Mouse (Mus musculus): ENCODE results near the gene Ddah2.
A peak's percentile ranks its signal among the peaks of the same experiment; 100 is the strongest.

DNA sequence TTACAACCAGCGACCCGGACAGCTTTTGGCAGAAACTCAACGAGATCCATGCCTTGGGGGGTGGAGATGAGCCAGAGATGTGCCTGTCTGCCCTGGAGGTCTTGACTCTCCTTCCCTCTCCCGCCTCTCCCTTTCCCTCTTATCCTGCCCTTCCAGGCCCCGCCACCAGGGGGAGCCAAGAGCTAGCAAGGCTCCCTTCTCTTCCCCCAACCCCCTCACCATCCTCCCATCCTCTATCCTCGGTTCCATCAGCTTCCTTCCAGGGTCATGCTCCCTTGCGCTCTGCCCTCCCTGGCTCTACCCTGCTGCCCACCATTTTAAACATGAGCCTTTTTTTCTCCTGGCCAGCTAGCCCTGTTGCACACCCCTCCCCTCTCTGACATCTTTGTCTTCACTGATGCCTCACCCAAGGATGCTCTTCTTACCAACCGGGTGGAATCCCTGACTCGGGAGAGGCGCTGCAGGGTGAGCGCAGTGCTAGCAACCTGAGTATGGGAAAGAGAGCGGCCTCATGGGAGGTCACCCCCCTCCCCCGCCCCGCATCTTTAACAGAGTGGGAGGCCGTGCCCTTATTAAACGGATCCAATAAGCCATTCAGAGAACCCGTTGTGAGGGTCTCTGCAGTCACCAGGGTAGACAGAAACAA is 37.5 kb upstream of the Ddah2 start:
- peak; percentile 100 for TF ChIP-seq CTCF (IDR thresholded peaks at IDR 0.05; ENCODE audit: low read depth)
- TF ChIP-seq EP300 (IDR thresholded peaks at IDR 0.05; ENCODE audit: low read depth), result no peak

Data from liver, embryonic 14.5 days (tissue).